Mouse (Mus musculus) erythroblast, embryonic 14.5 days (primary cell): ENCODE data around the gene Pard3.

Experiments
- GATA1 ChIP-seq: IDR thresholded peaks from 2 replicates; pipeline ENCODE4 v1.6.1; 2012; ENCODE audit warnings: low read length, inconsistent platforms, mixed read lengths
- TAL1 ChIP-seq: IDR thresholded peaks from 3 replicates; pipeline ENCODE4 v1.6.1; 2012; ENCODE audit warnings: low read length, inconsistent platforms, mixed read lengths

- TF ChIP-seq GATA1 (no peak), TAL1 (no peak)
Measured at GRCm38 (mm10) chr8:127600641-127601040, 536.9 kb downstream of the Pard3 start.
